Mouse (Mus musculus): ENCODE measurements around the gene Dusp18.

Gene Dusp18

DNA sequence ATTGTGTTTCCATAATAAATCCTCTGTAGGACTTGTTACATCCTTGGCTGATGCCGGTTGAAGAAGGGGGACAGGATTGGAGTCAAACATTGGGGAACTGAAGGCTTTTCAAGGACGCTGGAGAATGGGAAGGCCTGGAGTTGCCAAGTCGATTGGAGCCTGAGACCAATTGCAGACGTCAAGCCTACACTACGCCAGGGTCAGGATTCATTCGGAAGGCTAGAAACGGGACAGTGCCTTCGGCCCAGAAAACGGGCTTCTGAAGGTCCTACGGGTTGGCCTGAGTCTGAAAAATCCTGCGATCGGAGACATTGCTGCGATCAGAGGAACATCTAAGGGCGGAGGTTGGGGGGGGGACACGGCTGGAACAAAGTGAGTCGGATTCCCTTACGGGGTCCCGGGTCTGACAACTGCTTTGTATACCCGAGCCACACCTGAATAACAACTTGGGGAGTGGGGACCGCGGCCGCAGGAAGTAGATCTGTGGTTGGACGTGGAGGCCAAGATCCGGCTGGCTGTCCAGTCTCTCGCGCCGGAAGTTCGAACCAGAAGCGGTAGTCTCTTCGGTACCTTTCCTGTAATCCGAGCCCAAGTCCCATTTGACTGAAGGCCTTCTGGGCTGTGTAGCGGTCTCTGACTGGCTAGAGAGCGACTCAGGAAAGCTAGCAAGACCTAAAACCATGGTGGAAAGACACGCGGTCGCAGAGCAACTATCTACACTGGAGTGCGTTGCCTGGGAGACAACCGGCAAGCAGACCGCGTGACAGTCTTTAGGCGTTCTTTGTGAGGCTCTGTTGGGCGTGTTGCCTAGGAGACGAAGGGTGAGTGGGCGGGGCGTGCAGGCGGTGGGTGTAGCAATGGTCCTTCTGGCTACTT lies at the start of gene Dusp18, which contains the start of gene 4921536K21Rik:
TSS of gene Dusp18 (plus strand) at position 835 of the 876 bp plus-strand sequence.
TSS of gene 4921536K21Rik (minus strand) at position 693 of the 876 bp plus-strand sequence.
- peak; percentile 94 for DNase-seq (ENCODE audit: low read depth, low spot score)

DNA sequence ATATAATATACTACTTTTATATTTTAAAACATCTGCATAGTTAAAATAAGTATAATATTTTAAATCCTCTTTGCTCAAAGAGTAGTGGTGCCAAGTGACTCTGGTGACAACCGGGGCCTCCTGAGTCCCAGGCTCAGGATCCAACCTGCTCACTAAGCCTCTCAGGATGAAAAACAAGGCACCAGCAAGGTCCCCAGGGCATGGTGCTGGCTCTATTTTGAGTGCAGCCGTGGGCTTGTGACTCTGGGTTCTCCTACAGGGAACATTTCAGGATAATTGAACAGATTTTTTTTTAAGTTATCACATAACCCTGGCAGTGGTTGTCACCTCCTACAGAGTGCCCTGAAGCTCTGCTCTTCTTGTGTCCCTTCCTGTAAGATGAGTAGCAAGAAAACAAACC lies 48.7 kb upstream of the Dusp18 start:
- DNase-seq (ENCODE audit: low read depth, low spot score) = no peak

DNA sequence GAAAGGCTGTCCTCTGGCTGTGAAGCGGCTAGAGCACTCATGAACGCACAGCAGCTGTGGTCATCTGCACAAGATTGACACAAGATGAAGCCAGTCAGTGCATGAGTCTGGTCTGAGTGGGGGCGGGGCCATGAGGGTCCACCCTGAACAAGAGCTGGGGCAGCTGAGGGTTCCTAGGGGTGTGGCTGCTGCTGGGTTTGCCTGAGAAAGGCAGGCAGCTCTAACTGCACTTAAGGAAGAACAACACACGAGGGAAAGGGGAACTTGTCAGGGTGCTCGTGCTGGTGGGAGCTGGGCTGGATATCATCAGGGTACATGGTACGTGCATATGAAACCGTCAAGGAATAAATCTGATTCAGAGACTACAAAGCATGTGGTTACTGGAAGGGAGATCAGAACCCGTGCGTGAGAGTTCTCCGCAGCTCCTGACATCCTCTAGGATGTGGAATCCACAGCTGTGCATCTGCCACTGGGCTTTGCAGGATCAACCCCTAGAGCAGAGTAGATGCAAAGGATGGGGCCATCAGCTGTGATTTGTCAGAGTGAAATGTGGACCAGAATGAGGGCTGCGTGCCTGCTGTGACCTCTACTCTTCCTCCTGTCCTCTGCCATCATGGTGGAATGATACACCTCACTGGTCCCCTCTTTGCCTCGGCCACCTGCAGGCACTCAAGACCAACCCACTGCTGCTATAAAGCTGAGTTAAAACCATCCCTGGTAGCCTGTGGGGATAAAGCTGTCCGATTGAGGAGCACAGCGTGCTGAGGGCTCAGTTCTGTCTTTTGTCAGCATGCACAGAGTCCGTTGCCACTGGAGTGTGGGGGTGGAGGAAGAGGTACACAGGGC lies 45.3 kb upstream of the Dusp18 start:
- DNase-seq (ENCODE audit: low read depth, low spot score) = no peak

DNA sequence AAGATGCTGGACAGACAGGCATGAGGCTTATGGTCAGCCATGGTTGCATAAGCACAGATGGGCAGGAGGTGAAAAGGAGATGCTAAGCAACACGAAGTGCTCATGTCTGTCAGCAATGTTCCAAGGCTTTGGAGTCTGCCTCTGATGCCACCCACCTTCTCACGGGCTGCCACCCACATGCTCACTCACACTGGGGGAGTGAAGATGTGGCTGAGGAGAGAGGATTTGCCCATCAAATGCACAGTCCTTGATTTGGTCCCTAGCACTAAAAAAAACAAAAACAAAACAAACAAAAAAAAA lies 44.8 kb upstream of the Dusp18 start:
- DNase-seq (ENCODE audit: low read depth, low spot score) = no peak

DNA sequence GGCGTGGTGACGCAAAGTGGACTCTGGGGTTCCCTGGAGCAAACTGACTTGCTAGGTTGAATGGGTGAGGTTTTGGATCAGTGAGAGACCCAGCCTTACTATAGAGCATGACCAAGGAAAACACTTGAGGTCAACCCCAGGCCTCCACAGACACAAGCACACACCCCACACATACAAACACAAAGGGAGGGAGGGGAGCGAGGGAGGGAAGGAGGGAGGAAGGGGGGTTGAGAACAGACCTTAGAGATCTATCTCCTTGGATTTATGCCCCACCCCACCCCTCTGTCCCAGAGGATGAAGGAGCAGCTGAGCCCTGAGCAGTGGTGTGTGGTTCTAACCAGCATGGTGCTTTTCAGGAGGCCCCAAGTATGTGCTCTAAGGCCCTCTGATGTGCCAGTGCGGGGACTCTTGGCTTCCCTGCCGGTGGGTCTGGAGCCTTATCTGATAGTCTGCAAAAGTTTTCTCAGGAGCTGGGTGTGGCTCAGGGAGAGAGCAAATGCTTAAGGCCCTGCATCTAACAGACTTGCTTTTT lies 44.2 kb upstream of the Dusp18 start:
- DNase-seq (ENCODE audit: low read depth, low spot score) = no peak

DNA sequence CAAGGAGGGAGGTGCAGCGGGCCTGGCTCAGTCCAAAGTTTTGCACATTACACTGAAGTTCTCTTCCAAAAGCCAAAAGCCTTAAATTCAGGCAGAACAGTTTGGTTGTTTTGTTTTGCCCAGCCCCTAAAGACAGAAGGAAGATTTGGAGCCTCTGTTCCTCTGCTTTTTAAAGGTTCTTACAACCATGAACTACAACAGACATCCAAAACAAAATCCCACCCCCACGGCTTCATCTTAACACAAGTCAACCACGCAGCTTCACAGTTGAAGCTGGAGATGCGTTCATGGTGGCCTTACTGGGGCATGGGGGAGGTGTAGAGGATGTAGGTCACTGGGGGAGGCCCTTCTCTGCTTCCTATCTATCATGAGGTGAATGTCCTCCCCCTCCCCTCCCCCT lies 43.2 kb upstream of the Dusp18 start:
- no peak for DNase-seq (ENCODE audit: low read depth, low spot score)

DNA sequence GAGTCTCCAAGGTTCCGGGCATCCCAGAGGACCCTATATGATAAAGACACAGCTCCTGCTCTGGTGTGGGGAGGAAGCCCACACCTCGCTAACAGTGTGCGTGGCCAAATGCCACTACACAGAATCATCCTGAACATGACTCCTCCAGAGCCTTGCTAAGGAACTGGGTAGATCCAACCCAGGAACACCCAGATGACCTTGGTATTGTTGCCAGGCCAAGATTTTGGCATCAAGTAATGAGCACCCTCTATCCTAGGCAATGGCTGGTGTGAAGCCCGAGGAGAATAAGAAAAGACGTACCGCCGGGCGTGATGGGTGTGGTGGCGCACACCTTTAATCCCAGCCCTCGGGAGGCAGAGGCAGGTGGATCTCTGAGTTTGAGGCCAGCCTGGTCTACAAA lies 42.0 kb upstream of the Dusp18 start:
- no peak for DNase-seq (ENCODE audit: low read depth, low spot score)

DNA sequence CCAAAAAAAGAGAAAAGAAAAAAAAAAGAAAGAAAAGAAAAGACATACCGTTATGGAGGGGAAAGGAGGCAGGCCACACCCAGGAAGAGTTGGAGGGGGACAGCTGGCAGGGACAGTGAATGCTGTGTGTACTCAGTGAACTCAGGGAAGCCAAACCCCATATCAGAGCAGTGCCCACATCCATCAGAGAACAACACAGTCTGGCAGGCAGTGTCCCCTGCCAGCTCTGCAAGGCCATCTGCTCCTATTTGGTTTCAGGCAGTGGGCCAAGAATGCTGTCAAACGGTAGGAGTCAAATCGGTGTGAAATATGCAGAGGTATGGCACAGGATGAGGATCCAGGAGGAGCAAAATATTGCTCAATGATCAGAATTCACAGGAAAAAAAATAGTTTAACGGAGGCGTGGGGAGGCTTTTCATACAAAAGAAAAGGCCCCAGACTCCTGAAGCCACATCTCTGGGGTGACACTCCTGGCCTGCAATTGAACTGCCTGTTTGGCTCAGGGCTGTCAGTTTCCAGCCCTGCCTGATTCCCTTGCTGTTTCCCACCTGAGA lies 41.5 kb upstream of the Dusp18 start:
- DNase-seq (ENCODE audit: low read depth, low spot score) = no peak

DNA sequence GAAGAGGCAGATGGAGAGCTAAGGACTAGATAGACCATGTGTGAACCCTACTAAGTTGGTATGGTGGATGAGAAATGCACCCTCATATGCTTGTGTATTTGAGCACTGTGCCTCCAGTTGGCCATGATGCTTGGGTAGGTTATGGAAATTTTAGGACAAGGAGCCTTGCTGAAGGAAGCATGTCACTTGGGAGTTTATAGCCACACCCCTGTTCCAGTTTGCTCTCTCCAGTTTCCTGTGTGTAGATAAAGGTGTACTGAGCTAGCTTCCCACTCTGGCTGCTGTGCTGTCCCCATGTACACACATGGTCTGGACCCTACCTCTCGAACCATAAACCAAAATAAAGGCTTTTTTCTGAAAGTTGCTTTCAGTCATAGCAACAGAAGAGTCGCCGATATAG lies 40.9 kb upstream of the Dusp18 start:
- no peak for DNase-seq (ENCODE audit: low read depth, low spot score)

DNA sequence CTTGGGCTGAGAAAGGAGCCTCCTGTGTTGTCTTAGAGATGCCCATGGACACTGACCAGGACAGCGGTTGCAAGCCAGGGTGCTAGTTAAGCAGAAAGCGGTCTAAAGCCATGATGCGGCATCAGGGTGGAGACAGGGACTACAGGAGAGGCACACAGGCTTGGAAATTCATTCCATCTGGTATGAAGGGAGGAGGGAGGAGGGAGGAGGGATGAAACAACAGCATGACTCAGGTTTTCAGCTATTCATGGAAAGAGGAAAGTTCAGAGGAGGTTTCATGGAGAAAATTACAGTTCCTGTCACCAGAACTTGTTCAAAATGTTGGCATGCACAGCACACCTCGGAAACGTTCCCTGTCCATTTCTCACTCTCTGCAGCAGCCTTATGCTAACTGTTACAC lies 39.2 kb upstream of the Dusp18 start:
- DNase-seq (ENCODE audit: low read depth, low spot score) = no peak

DNA sequence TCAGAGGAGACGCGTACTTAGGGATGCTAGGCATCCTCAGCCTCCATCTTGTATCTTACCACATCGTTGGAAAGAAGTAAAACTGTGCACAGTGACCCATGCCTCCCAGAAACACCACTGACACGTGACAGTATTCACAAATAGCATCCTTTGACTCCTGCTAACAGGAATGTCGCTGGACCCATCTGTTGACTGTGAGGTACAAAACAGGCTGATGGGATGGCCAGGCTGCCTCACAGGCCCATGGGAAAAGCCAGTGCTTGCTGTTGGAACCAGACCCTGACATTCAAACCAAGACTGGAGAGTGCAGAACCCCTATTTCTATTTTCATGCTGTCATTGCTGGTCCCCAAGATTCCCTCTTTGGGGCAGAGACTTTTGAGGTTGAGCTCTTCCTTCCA lies 37.1 kb upstream of the Dusp18 start:
- DNase-seq (ENCODE audit: low read depth, low spot score) = no peak

DNA sequence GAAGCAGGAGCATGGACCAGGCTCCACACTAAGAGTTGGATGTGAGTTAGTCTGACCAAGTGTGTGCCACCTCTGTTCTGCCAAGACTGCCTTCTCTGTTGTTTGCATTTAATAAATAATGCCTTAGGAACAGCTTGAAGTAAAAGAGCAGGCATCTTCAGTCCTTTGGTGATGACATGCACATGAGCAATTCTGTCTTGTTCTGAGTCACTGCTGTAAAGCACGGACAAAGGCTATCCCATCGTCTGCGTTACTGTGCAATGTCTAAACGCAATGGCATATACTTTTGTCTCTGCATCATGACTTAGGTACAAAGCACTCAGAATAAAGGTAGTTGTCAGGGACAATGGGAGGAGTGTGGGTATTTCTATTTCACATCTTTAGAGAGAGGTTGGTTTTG lies 35.3 kb upstream of the Dusp18 start:
- no peak for DNase-seq (ENCODE audit: low read depth, low spot score)

DNA sequence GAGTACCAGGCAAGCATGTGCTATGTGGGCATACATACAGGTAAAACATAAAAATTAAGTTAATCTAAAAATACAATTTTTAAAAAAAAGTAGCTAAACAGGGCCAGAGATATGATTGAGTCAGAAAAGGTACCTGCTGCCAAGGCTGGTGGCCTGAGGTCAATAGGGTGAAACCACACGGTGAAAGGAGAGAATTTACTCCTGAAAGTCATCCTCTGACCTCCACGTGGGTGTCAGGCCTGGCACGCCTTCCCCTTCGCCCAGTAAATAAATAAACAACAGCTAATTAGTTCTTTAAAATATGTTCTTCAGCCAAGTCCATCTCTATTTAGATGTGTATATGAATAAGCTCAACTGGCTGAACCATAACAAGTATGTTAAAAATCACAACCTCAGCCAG lies 34.7 kb upstream of the Dusp18 start:
- DNase-seq (ENCODE audit: low read depth, low spot score) = no peak

DNA sequence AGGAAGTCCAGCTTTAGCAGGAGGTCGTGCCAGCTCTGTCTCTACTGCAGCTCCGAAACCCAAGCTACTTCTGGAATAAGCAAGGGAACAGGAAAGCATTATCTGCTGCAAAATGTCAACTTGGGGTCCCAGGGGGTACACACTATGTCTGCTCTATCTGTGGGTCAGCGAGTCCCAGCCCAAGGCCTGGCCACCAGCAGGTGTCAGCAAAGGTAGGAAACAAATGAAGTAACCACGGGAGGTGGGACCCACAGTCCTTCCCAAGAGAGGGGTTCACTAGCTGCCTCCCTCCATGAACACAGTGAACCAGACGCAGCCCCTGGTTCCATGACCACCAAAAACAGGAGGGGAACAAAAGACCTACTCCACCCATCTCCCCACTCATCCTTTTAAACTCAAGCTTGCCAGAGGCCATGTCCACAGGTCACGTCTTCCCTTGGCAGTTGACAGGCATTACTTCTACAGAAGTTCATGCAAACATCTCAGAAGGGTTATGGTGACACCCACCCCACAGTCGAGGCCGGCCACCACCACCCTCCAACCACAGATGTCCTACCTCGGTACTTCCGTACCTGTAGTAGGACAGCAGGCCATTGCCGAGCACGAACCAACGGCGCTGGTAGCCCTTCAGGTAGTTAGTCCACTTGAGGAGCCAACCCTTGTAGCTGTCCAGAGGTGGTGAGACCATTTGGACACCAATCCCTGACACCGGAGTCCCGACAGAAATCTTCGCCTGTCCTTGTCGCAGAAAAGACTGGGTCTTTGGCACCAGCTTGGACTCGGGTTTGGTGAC lies 32.2 kb upstream of the Dusp18 start:
- no peak for DNase-seq (ENCODE audit: low read depth, low spot score)

DNA sequence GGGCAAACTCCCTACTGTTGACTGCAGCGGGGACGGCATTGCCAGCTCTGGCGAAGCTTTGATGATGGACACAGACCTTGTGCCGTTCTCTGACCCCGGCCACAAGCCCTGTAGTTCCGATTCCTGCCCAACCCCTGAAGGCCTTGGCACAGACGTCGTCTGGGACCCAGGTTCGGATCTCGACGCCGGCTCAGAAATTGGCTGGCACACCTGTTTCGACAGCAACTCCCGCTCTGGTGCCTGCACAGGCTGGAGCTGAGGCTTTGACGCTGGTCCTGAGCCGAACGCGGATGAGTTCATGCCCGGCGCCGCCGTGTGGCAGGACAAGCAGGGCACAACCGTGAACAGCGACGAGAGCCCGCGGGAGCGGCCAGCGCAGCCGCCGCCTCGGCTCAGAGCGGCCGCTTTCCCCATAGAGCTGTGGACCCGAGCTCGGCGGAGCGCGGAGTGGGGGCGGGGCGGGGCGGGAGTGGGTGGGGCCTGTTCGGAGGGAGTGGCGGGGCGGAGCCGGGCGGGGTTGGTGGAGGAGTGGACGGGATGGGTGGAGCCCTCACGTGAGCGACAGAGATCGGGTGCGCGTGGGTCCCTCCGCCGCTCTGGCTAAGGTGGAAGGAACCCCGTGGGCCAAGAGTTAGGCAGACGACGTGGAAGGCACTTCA lies 31.5 kb upstream of the Dusp18 start, which contains the start of gene Osbp2:
TSS of gene Osbp2 (minus strand) at position 450 of the 659 bp plus-strand sequence.
- no peak for DNase-seq (ENCODE audit: low read depth, low spot score)

DNA sequence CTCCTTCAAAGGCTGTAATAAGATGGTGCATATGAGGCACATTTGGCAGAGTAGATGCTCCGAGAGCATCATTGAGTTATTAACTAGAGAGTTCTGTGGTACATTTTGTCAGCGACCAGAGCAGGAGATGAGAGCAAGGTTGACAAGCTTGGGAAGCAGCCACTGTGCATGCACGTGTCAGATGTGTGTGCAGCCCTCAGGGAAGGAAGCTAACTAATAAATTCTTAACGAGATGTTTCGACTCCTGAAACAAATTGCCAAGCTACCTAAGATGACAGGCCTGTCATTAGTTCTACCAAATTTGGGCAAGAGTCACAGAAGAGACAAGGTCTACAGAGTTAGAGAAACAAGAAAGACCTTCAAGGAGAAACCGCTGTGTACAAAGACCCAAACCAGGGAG lies 30.7 kb upstream of the Dusp18 start:
- DNase-seq (ENCODE audit: low read depth, low spot score) = no peak

DNA sequence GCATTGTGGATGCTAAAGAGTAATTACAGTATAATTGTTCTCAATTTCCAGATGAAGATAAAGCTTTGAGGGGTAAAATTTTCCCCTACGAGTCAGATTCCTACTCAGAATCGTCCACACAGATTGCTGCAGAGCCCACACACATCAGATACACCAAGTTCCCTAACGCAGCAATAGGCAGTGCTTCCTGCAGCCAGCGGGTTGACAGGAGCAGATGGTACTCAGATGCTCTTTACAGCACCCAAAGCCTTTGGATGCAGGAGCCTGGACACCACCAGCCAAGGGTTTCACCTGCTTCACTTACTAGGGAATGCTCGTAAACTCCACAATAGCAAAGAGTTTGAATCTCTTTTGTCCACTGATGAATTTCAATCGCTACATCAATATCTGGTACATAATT lies 18.6 kb upstream of the Dusp18 start:
- no peak for DNase-seq (ENCODE audit: low read depth, low spot score)

DNA sequence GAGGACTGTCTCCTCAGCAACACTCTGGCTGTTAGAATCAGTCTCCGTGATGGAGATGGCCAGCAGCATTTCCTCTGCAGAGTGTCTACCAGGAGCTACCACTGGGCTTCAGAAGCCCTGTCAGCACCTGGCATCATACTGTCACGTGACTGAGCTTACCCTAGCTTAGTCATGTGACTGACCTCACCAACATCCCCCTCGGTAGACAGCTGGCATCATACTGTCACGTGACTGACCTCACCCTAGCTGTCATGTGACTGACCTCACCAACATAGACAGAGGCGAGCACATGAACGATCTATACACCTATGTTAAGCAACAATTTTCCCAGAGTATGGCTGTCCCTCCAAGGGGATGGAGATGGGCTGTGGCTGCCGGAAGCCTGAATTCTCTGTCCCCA lies 16.4 kb upstream of the Dusp18 start:
- no peak for DNase-seq (ENCODE audit: low read depth, low spot score)

DNA sequence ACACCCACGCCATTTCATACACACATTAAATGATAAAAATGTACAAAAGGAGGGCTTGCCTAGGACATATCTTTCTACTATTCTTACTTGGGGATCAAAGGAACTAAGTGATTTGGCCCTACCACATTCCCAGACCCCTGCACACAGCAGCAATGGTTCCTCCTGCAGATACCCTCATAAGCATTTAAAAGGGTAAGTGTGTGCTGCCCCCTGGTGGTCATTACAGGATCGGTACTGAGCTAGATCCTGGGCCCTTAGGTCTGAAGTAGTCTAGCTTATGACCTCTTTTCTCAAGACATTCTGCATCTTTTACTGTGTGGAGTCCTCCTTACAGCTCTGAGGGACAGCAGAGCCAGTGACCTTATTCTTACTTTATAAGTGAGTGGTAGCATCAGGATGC lies 15.2 kb upstream of the Dusp18 start:
- DNase-seq (ENCODE audit: low read depth, low spot score) = peak; percentile 77

DNA sequence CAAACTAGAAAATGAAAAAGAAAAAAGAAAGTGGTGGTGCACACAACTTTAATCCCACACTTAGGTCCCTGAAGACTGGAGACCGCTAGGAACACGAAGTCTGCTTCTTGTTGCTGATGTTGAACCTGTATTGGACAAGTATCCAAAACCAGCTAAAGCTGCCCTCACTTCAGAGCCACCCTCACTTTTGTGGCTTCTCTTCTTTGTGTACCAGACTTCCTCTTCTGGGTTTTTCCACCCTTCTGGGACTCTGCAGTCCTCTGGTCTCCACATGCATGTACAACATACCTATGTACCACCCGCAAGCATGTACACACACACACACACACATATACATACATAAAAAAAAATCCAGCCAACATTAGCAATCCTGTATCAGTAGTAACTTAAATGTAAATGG lies 11.3 kb upstream of the Dusp18 start:
- DNase-seq (ENCODE audit: low read depth, low spot score) = no peak

DNA sequence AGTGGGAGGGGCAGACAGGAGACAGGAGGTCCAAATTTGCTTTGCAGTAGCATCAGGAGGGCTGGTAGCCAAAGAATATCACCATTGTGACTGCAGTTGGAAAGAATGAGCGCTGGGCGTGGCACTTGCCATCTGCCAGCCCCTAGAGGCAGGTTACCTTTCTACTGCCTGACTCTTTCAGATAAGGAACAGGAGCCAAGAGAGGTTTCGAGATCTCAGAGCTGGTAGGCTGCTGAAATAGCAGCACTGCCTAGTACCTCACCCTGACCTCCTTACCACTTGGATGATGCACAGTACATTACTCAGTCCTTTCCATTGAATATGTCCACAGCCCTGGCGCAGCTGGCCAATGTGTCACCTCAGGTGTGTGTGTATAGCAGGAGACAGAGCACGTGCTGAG lies 7.7 kb upstream of the Dusp18 start:
- no peak for DNase-seq (ENCODE audit: low read depth, low spot score)

Data from WW6 (cell line).